Mouse (Mus musculus) embryonic facial prominence, embryonic 11.5 days (tissue): Measurements from ENCODE around the gene Klf13. TPM values are rescaled to one million over a fixed set of nuclear protein-coding genes. Genes with fewer than 3 reads are reported as not detected.

Experiments used
- ATAC-seq: fragments of 200-750 bp; cut with Nextera tagmentation; replicated peaks from 2 replicates; pipeline ENCODE4 v1.8.0; 2017; ENCODE audit warnings: low read depth; ENCODE audit not compliant: insufficient number of reproducible peaks, low FRiP score, low TSS enrichment
- DNase-seq: peaks from one replicate; pipeline ENCODE4 v3.0.0-alpha.2; 2015; ENCODE audit warnings: low spot score
- H3K27ac ChIP-seq: fragments of 300-500 bp; sonication (generic); replicated peaks from 2 replicates; pipeline ENCODE4 v1.5.1; 2014; ENCODE audit warnings: mild to moderate bottlenecking, low read depth, low read length, control low read depth
- H3K27me3 ChIP-seq: fragments of 300-500 bp; sonication (generic); 2 replicates; pipeline ENCODE4 v1.6.1; 2014; ENCODE audit warnings: mild to moderate bottlenecking, low read length, moderate library complexity, mixed read lengths; ENCODE audit not compliant: control insufficient read depth, insufficient read depth
- H3K36me3 ChIP-seq: fragments of 300-500 bp; sonication (generic); replicated peaks from 2 replicates; pipeline ENCODE4 v1.6.1; 2014; ENCODE audit warnings: low read depth, mild to moderate bottlenecking, low read length, moderate library complexity, mixed read lengths; ENCODE audit not compliant: control insufficient read depth, insufficient read depth
- H3K4me1 ChIP-seq: fragments of 300-500 bp; sonication (generic); 2 replicates; pipeline ENCODE4 v1.6.1; 2014; ENCODE audit warnings: low read length, mixed read lengths; ENCODE audit not compliant: control insufficient read depth, insufficient read depth
- H3K4me2 ChIP-seq: fragments of 300-500 bp; sonication (generic); 2 replicates; pipeline ENCODE4 v1.6.1; 2014; ENCODE audit warnings: low read depth, mild to moderate bottlenecking, control low read depth, low read length, moderate library complexity
- H3K4me3 ChIP-seq: fragments of 300-500 bp; sonication (generic); 2 replicates; pipeline ENCODE4 v1.5.1; 2014; ENCODE audit warnings: low read depth, low read length, control low read depth
- H3K9ac ChIP-seq: fragments of 300-500 bp; sonication (generic); replicated peaks from 2 replicates; pipeline ENCODE4 v1.6.1; 2014; ENCODE audit warnings: mild to moderate bottlenecking, control low read depth, low read length
- H3K9me3 ChIP-seq: fragments of 300-500 bp; sonication (generic); replicated peaks from 2 replicates; pipeline ENCODE4 v1.6.1; 2016; ENCODE audit warnings: mild to moderate bottlenecking, low read length, inconsistent platforms, mixed read lengths; ENCODE audit not compliant: control insufficient read depth
- WGBS: fragments of 180-500 bp; shearing (Covaris S2); extraction: QIAGEN DNeasy Blood & Tissue Kit; methylation state at CpG from one replicate; pipeline ENCODE4 v1.1.7; 2014; 5-methylcytosine and 5-hydroxymethylcytosine counted together
- polyA plus RNA-seq: library from polyadenylated mRNA; unstranded; fragments of >200 nt; fragmentation: Nextera tagmentation; extraction: Ambion mirVana; gene quantifications from 2 replicates; pipeline ENCODE4 v1.2.1, GENCODE M21; 2014

The Klf13 gene
- polyA plus RNA-seq, 1 experiment from 2014 or later, result 20.3 TPM

DNA sequence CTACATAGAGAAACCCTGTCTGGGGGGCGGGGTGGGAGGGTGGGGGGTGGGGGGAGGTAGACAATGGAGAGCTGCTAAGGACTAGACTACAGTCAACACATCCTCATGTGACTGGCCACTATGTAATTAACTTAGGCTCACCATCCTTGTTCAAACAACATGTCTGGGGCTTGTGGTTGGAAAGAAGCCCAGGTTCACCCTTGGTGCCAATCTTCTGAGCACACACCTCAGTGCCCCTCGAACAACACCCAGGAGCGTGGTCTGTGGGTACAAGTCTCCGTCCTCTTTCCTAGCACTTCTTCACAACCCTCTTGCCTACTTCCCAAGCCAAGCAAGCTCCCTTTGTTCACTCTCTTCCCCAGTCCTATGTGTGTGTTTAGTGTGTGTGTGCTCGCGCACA, 11.6 kb downstream of the Klf13 start:
- peaks cover 3% of the 10 kb centered on the region; the same call in 1 of the 2 replicates for H3K4me1 ChIP-seq
- H3K9ac ChIP-seq, result no peak overlapping the region
- H3K9me3 ChIP-seq, result no peaks in the 10 kb centered on the region
- no peaks in the 10 kb centered on the region for H3K27me3 ChIP-seq
- no peaks in the 10 kb centered on the region for H3K36me3 ChIP-seq
- no peak overlapping the region for H3K4me3 ChIP-seq
- WGBS, result 92% methylated on average over 6 of the region's 6 CpGs
- no peak overlapping the region for H3K4me2 ChIP-seq
- ATAC-seq (no peak), DNase-seq (no peak)
- no peak overlapping the region for H3K27ac ChIP-seq

GRCm38 (mm10) chr7:63926492-63926891, 12.2 kb downstream of the Klf13 start:
- Histone ChIP-seq H3K36me3 (no peaks in the 10 kb centered on the region), H3K27me3 (no peaks in the 10 kb centered on the region), H3K9me3 (no peaks in the 10 kb centered on the region), H3K27ac (no peak overlapping the region), H3K4me2 (no peak overlapping the region), H3K4me3 (no peak overlapping the region), H3K4me1 (peaks cover 3% of the 10 kb centered on the region; the same call in 1 of the 2 replicates), H3K9ac (no peak overlapping the region)
- ATAC-seq (no peak), DNase-seq (no peak)
- WGBS, result 81% methylated on average over 3 of the region's 3 CpGs

DNA sequence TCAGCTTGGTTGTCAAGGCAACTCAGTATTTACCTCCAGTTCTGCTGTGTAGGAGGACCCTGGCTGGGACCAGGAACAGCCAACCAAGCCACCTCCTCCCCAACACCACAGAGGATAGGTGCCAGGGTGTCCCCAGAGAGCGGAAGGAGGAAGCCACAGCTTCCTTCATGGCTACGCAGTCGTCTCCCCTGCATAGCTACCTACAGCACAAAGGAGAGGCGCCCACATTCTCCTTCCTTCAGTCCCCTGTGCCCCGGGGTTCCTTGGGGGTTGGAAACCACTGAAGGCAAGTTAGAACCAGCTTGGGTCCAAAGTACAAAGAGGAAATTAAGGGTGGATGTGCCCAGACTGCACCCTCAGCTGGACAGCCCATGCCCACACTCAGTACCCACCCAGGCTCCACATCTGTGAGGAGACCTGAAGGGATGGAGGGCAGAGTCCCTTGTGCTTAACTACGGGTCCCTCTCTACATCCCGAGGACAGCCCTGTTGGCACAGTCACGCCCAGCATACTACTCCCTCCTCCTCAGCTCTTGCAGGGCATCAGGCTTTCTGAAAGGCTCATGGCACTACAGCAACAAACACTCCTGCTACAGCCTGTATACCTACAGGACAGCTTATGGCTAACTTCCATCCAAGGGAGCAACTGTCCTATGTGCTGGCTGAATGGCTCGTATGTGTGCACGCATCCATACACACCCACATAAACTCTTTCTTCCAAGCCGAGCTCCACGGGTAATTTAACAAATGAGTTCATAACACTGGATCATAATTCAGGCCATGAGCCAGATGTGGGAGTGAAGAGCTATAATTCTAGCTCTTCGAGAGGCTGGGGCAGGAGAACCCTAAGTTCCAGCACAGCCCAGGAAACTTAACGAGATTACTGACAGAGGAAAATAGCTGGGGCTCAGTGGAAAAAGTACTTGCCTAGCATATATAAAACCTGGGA, 13.0 kb downstream of the Klf13 start:
- H3K4me1 ChIP-seq, result peaks cover 3% of the 10 kb centered on the region; the same call in 1 of the 2 replicates
- WGBS, result 77% methylated on average over 14 of the region's 14 CpGs
- no peaks in the 10 kb centered on the region for H3K27me3 ChIP-seq
- H3K9me3 ChIP-seq, result no peaks in the 10 kb centered on the region
- H3K4me2 ChIP-seq, result no peak overlapping the region
- no peaks in the 10 kb centered on the region for H3K36me3 ChIP-seq
- no peak for DNase-seq
- no peak overlapping the region for H3K4me3 ChIP-seq
- ATAC-seq, result no peak
- no peak overlapping the region for H3K27ac ChIP-seq
- H3K9ac ChIP-seq, result no peak overlapping the region

GRCm38 (mm10) chr7:63924747-63925412, 13.8 kb downstream of the Klf13 start:
- Histone ChIP-seq H3K4me3 (no peak overlapping the region), H3K9ac (no peak overlapping the region), H3K4me1 (peaks cover 3% of the 10 kb centered on the region; the same call in 1 of the 2 replicates), H3K36me3 (no peaks in the 10 kb centered on the region), H3K27ac (no peak overlapping the region), H3K4me2 (no peak overlapping the region), H3K9me3 (no peaks in the 10 kb centered on the region), H3K27me3 (no peaks in the 10 kb centered on the region)
- DNase-seq (no peak), ATAC-seq (no peak)
- WGBS, result 86% methylated on average over 6 of the region's 6 CpGs

DNA sequence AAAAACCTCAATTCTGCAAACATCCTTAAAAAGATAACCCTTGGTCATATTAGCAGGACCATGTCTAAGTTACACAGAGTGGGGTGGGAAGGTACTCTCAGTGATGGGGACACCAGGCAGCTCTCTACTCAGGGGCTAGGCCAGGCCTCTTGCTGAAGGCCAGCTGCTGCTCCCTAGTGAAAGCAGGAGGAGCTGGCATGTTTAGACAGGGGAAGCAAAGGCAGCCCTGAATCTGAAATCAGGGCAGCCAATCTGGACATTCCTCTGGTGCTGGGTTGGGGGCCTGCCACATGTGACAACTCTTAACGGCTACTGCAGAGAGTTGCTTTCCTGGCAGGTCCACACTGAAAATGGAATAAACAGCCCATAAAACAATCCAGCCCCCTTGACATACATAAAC, 14.6 kb downstream of the Klf13 start:
- H3K9me3 ChIP-seq, result no peaks in the 10 kb centered on the region
- no peak overlapping the region for H3K9ac ChIP-seq
- peaks cover 3% of the 10 kb centered on the region; the same call in 1 of the 2 replicates for H3K4me1 ChIP-seq
- ATAC-seq, result no peak
- WGBS, result 86% methylated on average over 1 of the region's 1 CpGs
- H3K4me3 ChIP-seq, result no peak overlapping the region
- H3K27ac ChIP-seq, result no peak overlapping the region
- H3K27me3 ChIP-seq, result no peaks in the 10 kb centered on the region
- DNase-seq, result no peak
- H3K36me3 ChIP-seq, result no peaks in the 10 kb centered on the region
- no peak overlapping the region for H3K4me2 ChIP-seq

DNA sequence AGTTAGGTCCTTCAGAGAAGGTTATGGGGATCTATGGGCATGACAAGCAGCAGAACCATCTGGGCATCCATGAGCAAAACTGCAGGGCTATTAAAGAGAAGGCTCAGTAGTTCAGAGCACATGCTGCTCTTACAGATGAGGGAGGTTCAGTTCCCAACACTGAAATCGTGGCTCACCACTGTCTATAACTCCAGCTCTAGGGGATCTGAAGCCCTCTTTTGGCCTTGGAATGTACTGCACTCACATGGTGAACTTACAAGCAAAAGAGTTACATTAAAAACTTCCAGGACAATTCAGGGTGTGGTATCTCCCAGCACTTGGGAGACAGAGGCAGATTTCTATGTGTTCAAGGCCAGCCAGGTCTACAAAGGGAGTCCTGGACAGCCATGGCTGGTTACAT, 15.7 kb downstream of the Klf13 start:
- Histone ChIP-seq H3K4me3 (no peak overlapping the region), H3K9ac (no peak overlapping the region), H3K36me3 (no peaks in the 10 kb centered on the region), H3K9me3 (no peaks in the 10 kb centered on the region), H3K4me1 (peaks cover 3% of the 10 kb centered on the region; the same call in 1 of the 2 replicates), H3K27me3 (no peaks in the 10 kb centered on the region), H3K27ac (no peak overlapping the region), H3K4me2 (no peak overlapping the region)
- DNase-seq (no peak), ATAC-seq (no peak)
- 87% methylated on average over 1 of the region's 1 CpGs for WGBS

- ATAC-seq (no peak), DNase-seq (no peak)
- Histone ChIP-seq H3K27me3 (no peaks in the 10 kb centered on the region), H3K4me2 (no peak overlapping the region), H3K4me1 (peaks cover 3% of the 10 kb centered on the region; the same call in 1 of the 2 replicates), H3K9me3 (no peaks in the 10 kb centered on the region), H3K36me3 (no peaks in the 10 kb centered on the region), H3K4me3 (no peak overlapping the region), H3K27ac (no peak overlapping the region), H3K9ac (no peak overlapping the region)
- 69% methylated on average over 2 of the region's 2 CpGs for WGBS
Measured at GRCm38 (mm10) chr7:63922571-63922970, 16.1 kb downstream of the Klf13 start.
